In genomic region chrX:167719092-167719491, GRCm38 (mm10) we compare ENCODE assay signal across 10 mouse cellular contexts.
"Had no signal": no experiment of that assay in that cellular context is flagged by ENCODE, and none has a peak within 500 bp of the region (broad histone marks: within the 10 kb centered on the region; RNA-seq: fewer than 3 reads in every experiment).

No protein-coding gene starts in this region.

- H3K27ac ChIP-seq: kidney, embryonic 15.5 days; limb, embryonic 15.5 days; liver, embryonic 12.5 days; midbrain, embryonic 10.5 days; neural tube, embryonic 15.5 days had no signal

- H3K4me1 ChIP-seq: limb, embryonic 15.5 days; liver, embryonic 12.5 days; midbrain, embryonic 10.5 days; neural tube, embryonic 15.5 days had no signal

- H3K9ac ChIP-seq: kidney, embryonic 15.5 days; limb, embryonic 15.5 days; liver, embryonic 12.5 days; lung, embryonic 14.5 days; neural tube, embryonic 15.5 days had no signal

- H3K36me3 ChIP-seq: kidney, embryonic 15.5 days; limb, embryonic 15.5 days; liver, embryonic 12.5 days; midbrain, embryonic 10.5 days; neural tube, embryonic 15.5 days had no signal

- H3K4me2 ChIP-seq: kidney, embryonic 15.5 days; limb, embryonic 15.5 days; liver, embryonic 12.5 days; lung, embryonic 14.5 days; neural tube, embryonic 15.5 days had no signal

- DNase-seq: lung, embryonic 14.5 days; right cerebral cortex, adult 18-20 months; right cerebral cortex, postnatal 25 days; thymus, postnatal 36 days had no signal

- H3K4me3 ChIP-seq: kidney, embryonic 15.5 days; limb, embryonic 15.5 days; liver, embryonic 12.5 days; midbrain, embryonic 10.5 days; myocyte; neural tube, embryonic 15.5 days had no signal

- H3K9me3 ChIP-seq: kidney, embryonic 15.5 days; limb, embryonic 15.5 days; liver, embryonic 12.5 days; midbrain, embryonic 10.5 days; neural tube, embryonic 15.5 days had no signal

- ATAC-seq: liver, embryonic 12.5 days had no signal
